ENCODE assay signal across 16 mouse cellular contexts in genomic region chr2:70723610-70724243, GRCm38 (mm10).
"Had no signal": no experiment of that assay in that cellular context is flagged by ENCODE, and none has a peak within 500 bp of the region (broad histone marks: within the 10 kb centered on the region; RNA-seq: fewer than 3 reads in every experiment).

No protein-coding gene starts in this region.

- H3K9me3 ChIP-seq: neural tube, embryonic 12.5 days; neural tube, embryonic 13.5 days; neural tube, embryonic 15.5 days; stomach, embryonic 15.5 days had no signal

- H3K9ac ChIP-seq: neural tube, embryonic 12.5 days; neural tube, embryonic 13.5 days; neural tube, embryonic 15.5 days; stomach, embryonic 15.5 days had no signal

- H3K4me3 ChIP-seq: neural tube, embryonic 12.5 days; neural tube, embryonic 13.5 days; neural tube, embryonic 15.5 days; stomach, embryonic 15.5 days had no signal

- H3K27me3 ChIP-seq: neural tube, embryonic 12.5 days; neural tube, embryonic 13.5 days; neural tube, embryonic 15.5 days; stomach, embryonic 15.5 days had no signal

- DNase-seq: retina, postnatal 1 day; right cerebral cortex, postnatal 14 days; right cerebral cortex, postnatal 25 days; right cerebral cortex, postnatal 4 days; spleen, adult 18-20 months; thymus, adult 18-20 months; thymus, adult 2 months; thymus, postnatal 14 days; thymus, postnatal 25 days; thymus, postnatal 36 days; thymus, postnatal 4 days had no signal

- H3K4me1 ChIP-seq: neural tube, embryonic 12.5 days; neural tube, embryonic 13.5 days; neural tube, embryonic 15.5 days; stomach, embryonic 15.5 days had no signal

- H3K27ac ChIP-seq: neural tube, embryonic 12.5 days; neural tube, embryonic 13.5 days; neural tube, embryonic 15.5 days; stomach, embryonic 15.5 days; stomach, postnatal 0 days had no signal

- H3K4me2 ChIP-seq: neural tube, embryonic 12.5 days; neural tube, embryonic 13.5 days; neural tube, embryonic 15.5 days; stomach, embryonic 15.5 days had no signal
